Mouse (Mus musculus) retina, postnatal 1 day (tissue): ENCODE results near the gene Fgg.

ENCODE experiments used
- DNase-seq: peaks from one replicate; pipeline ENCODE4 v3.0.0-alpha.2; 2012

Gene Fgg

DNA sequence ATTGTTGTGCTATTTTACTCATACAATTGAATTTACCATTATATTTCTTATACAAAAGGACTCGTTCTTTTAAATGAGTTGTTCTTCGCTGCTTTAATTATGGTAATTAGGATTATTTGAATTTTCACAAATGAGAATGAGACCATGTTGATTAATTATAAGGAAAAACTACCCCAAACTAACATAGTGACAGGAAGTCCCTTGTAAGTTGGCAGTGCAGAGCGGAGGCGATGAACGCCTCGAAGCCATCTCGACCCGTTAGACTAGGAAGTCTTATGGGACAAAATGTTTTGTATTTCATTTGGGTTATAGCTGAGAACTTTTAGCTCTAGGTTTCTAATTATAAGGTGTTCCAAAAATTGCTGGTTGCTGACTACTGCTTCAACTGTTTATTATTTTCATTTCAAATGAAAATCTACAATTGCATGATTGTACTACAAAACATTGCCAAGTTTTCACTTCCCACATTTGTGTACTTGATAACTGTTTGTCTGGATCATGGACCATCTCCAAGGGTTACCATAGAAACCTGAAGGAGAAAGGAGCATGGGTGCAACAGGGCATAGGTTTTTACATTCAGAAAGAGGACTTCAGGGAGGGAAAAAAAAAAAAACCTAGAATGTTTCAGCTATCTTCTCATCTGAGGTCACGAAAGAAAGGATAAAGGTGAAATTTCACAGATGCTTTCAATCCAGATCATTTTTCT lies 20.2 kb downstream of the Fgg start:
- DNase-seq: no peak

DNA sequence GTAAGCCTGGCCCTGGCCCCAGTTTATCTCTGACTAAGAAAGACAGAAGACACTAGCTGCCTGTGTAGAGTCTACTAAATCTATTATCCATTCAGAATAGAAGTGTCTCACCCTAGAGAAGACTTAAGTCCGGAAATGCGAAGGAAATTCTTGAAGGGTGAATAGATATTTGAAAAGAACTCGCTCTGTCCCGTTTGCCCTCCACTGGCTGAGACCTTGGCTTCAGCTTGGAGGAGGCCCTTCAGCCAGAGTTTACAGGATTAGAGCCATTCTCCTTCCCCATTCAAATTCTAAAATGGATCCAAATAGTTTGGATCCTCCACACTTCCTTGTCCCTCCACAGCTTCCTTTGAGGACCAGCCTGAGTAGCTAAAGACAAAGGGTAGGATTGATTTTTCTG lies 22.8 kb downstream of the Fgg start:
- no peak for DNase-seq

DNA sequence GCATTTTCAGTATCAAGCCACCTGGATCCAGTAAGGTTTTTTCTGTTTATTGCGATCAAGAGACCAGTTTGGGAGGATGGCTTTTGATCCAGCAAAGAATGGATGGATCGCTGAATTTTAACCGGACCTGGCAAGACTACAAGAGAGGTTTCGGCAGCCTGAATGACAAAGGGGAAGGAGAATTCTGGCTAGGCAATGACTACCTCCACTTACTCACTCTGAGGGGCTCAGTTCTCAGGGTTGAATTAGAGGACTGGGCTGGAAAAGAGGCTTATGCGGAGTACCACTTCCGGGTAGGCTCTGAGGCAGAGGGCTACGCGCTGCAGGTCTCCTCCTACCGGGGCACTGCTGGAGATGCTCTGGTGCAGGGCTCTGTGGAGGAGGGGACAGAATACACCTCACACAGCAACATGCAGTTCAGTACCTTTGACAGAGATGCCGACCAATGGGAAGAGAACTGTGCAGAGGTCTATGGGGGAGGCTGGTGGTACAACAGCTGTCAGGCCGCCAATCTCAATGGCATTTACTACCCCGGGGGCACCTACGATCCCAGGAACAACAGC lies 25.3 kb downstream of the Fgg start:
- peak; percentile 15 for DNase-seq

DNA sequence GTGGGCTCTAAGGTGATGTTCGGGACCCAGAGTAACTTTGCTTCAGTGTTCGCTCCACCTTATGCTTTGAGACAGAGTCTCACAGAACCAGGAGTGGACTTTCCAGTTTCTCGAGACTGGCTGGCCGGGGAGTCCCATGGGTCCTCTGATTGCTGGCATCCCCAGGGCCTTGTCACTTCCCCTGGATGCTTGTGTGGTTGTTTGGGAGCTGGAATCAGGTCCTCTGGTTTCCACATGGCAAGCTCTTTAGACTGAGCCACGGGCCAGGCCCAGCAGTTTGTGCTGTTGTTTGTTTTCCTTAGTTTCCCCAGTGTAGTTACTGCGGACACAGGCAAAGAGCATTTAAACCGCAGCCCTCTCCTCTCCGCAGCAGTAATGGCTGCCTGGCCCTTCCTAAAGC lies 26.3 kb downstream of the Fgg start:
- DNase-seq: no peak

DNA sequence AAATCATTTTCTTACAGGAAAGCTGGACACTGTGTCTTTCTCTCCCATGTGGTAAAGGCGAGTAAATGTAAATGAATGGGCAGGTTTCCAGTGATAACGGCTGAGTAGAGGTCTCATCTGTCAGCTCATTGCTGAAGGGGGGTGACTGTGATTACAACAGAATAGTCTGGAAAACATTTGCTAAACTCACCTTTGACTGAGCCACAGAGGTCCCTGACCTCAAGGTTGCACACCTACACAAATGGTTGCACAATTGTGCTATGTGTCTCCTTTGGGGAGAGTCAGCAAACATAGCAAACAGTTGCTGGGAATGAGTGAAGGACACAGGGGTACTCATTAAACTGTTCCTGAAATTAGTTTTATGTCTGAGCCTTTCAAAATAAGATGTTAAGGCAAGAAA lies 31.3 kb downstream of the Fgg start:
- DNase-seq: no peak

DNA sequence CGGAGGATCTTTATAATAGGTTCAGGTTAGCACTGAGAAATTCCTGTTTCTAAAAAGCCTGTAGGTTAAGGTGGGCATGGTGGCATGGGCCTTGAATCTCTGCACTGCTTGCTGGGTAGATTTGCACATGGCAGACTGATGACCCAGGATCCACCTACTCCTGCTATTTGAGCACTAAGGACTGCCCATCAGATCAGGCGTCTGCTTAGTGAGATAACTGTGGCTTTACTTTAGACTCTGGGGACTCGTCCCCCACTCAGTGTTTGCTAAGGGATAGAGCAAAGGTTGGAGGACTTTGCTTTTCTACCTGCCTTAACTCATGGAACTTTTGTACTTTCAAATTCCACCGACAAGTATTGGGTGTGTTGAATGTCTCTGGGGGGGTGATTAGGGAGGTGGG lies 32.1 kb downstream of the Fgg start:
- DNase-seq: no peak

DNA sequence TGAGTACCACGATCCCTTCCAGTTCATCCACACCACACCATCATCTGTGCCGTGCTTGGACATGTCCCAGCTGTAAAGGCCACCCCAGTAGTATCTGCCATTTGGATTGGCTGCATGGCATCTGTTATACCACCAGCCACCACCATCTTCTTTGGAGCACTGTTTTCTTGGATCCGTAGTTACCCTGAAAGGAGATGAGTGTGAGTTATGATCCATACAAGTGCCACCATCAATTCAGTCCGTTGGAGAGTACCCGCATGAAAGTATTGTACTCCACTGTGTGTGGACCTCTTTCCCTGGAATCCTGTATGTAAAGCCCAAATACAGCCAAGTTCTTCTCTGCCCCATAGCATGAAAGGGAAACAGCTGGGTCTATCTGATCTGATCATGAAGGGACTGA lies 34.9 kb downstream of the Fgg start:
- no peak for DNase-seq

DNA sequence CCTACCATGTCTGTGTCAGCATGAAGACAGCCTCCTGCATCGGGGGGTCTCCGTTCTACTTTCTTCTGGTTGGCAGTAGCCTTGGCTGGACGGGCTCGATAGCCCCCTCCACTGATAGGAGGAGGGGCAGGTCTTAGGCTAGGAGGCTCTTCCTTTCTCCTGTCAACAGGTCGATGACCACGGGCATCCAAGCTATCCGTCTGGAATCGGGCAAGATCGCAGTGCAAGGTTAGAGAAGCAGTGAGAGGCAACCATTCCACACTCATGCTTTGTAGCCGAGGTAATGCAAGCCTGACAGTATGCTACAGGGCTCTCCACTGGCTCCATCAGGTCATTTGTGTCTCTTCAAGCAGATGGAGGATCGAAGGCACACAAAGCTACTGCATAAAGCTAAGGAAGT lies 39.1 kb downstream of the Fgg start:
- DNase-seq: no peak

DNA sequence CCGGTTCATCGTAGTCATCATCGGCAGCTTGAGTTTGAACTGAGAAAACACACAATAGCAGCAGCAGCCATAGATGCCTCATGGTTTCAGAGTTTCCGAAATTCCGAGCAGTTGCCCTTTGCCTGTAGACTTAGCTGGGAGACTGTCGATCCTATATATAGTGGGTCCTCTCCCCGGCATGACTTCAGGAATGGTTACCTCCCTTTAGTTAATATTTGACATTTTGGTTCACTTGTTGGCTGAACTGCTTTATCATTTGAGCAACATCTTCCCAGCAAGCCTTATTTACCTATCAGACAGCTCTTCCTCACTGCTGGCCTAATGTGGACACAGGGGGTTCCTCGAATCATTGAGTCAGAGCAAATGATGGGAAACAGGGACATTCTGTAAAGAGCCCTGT lies 42.2 kb downstream of the Fgg start, which contains the start of gene Fgb:
Gene Fgb, minus strand, starts transcription at position 184 of the 400 bp plus-strand sequence.
- DNase-seq: no peak

DNA sequence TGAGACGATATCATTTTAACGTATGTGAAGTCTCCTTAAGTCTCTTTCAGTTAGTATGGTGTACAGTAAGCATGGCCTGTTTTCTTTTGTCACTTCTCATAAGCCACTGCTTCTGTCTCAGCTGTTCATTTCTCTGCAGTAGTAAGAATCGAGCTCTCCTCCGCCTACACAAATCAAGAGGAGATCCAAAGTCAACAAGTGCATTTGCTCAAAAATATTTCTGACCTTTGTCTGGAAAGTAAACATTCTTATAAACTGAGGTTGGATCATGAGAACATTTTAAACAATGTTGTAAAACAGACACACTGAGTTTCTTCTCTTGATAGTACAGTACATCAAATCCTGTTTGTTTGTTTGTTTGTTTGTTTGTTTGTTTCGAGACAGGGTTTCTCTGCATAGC lies 43.1 kb downstream of the Fgg start:
- no peak for DNase-seq

DNA sequence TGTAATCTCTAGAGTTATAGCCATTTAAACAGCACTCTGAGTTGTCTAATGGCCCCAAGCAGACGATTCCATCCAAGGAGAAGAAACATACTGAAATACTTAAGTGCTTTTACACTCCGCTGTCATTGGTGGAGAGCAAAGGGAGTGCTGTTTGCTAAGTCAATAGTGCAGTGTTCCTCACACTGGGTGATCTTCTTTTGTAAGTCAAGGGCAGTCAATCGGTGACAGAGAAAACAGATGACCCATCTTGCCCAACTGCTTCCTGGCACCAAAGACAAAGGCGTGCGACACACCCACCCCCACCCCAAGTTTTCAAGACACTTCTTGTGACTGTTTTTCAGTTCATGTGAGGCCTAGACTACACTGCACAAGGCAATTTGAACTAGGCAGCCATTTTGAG lies 44.6 kb downstream of the Fgg start:
- no peak for DNase-seq

DNA sequence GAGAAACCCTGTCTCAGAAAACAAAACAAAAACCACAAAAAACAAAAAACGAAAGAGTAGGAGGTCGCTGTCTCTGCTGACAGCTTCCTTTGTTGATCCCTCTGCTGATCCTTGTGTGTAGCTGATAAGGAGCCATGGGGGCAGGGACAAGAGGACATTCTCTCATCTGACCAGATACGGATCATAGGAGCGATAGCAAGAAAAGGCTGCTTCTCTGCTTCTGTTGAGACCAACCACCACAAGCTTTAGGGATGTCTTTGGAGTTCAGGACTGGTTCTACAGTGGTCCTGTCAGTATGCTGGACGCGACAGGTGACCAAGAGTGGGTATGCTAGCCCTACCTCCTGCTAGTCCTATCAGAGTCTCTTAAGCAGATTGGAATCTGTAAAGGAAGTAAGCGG lies 45.6 kb downstream of the Fgg start:
- no peak for DNase-seq

DNA sequence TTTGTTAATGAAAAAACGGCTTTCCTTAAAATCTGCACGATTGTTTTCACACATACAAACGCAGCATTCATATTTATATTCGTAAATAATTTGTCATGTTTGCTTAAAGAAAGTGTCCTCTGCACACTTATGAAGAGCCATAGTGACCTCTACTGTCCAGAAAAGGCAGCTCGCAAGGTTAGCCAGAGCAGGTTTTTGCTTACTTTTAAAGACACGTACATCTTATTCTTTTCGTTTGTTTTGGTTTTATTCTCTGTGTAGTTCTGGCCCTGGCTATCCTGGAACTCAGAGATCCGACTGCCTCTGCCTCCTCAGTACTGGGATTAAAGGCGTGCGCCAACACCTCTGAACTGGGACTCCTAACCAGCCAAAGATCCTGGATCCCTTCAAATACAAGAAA lies 46.2 kb downstream of the Fgg start:
- peak; percentile 64 for DNase-seq

DNA sequence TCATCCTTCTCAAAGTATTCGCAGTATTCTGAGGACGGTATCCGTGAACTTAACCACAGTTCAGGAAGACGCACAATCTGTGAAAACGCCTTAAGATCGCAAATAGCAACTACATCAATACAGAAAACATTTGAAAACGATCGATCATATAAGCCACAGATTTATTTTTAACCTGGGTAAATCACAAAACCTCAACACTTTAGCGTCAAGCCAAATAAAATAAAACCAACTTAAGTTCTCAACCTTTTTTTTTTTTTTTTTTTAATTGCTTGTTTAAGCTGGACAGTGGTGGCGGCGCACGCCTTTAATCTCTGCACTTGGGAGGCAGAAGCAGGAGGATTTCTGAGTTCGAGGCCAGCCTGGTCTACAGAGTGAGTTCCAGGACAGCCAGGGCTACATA lies 47.2 kb downstream of the Fgg start:
- DNase-seq: no peak

DNA sequence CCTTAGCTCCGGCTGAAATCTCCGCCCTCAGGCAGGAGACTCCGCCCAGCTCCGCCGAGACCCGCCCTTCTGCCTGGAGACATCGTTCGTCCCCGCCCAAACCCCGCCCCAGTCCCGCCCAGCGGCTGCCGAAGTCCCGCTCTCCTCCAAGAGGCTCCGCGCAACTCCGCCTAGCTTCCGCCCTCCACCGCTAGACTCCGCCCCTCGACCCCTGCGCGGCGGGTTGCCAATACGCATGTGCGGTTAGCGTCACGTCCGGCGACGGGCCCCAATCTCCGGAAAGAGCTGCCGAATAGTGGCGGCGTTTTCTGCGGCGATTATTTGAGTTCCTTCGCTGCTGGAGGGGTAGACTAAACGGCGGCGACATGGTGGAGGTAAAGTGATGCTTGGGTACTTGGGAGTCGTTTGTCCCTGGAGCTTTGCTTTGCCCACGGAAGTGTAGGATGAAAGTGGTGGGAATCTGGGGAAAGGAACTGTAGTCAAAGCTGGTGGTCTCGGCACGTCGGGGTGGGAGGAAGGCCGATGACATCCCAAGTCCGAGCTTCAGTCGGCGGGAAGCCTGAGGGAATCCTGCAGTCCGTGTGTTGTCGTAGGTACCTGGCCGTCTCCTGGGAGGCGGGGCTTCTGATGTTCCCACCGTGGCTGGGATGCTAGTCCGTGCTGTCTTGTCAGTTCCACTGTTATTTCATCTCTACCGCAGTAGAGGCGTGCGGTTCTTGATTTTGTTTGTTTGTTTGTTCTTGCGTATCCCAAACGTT lies 47.9 kb downstream of the Fgg start, which contains the start of gene Plrg1:
Gene Plrg1, plus strand, starts transcription at position 242 of the 758 bp plus-strand sequence.
- peak; percentile 98 for DNase-seq

DNA sequence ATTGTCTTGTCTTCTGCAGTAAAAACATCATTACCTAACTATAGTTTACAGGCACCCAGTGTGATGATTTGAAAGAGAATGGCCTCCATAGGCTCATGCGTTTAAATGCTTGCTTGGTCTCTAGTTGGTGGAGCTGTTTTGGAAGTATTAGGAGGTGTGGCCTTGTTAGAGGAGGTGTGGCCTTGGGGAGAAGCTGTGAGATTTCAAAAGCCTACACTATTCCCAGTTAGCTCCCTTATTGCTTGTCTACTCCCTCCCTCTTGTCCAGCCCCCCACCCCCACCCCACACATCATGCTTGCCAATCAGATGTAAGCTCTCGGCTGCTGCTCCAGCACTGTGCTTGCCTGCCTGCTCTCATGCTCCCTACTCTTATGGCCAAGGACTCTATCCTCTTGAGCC lies 49.5 kb downstream of the Fgg start:
- no peak for DNase-seq
